Mouse (Mus musculus) MEL (cell line): ENCODE results near the gene Trem1.

Source experiments
- CHD2 ChIP-seq: IDR thresholded peaks from 2 replicates; pipeline ENCODE4 v1.6.1; 2011; ENCODE audit warnings: low read length, improper control_type of control experiment
- CTCF ChIP-seq, 3 experiments: IDR thresholded peaks in 2 of 3; conservative IDR thresholded peaks in 1 of 3; 2 replicates each; pipeline ENCODE4 v1.5.1; 2011 to 2012; ENCODE audit warnings: low read length in 3 of 3, low read depth in 2 of 3, mild to moderate bottlenecking in 2 of 3, improper control_type of control experiment in 1 of 3, inconsistent platforms in 1 of 3, mixed read lengths in 1 of 3, moderate library complexity in 1 of 3; ENCODE audit not compliant: control insufficient read depth in 1 of 3, insufficient read depth in 1 of 3, poor library complexity in 1 of 3, severe bottlenecking in 1 of 3
- ETS1 ChIP-seq: IDR thresholded peaks from 2 replicates; pipeline ENCODE4 v1.6.1; 2012; ENCODE audit warnings: low read depth, mild to moderate bottlenecking, inconsistent platforms, low read length, improper control_type of control experiment, moderate library complexity
- JUND ChIP-seq: IDR thresholded peaks from 2 replicates; pipeline ENCODE4 v1.6.1; 2011; ENCODE audit warnings: low read depth, mild to moderate bottlenecking, improper control_type of control experiment, low read length
- POLR2A ChIP-seq, 2 experiments: IDR thresholded peaks; 2 replicates each; pipeline ENCODE4 v1.6.1; 2011 to 2012; ENCODE audit warnings: low read length in 2 of 2, mild to moderate bottlenecking in 2 of 2, control low read depth in 1 of 2, improper control_type of control experiment in 1 of 2, low read depth in 1 of 2, moderate library complexity in 1 of 2; ENCODE audit not compliant: control insufficient read depth in 1 of 2, insufficient read depth in 1 of 2, poor library complexity in 1 of 2
- TCF12 ChIP-seq: IDR thresholded peaks from 2 replicates; pipeline ENCODE4 v1.6.1; 2014; ENCODE audit warnings: low read depth, mild to moderate bottlenecking, inconsistent platforms, low read length, improper control_type of control experiment, moderate library complexity

GRCm38 (mm10) chr17:48234550-48234949, 2.0 kb downstream of the Trem1 start:
- no peak for TF ChIP-seq TCF12
- TF ChIP-seq POLR2A (IDR thresholded peaks at IDR 0.05; ENCODE audit: control insufficient read depth in 1 of 2, insufficient read depth in 1 of 2, low read depth in 1 of 2, low read length in 2 of 2, poor library complexity in 1 of 2) = no peak
- TF ChIP-seq ETS1 = no peak
- no peak for TF ChIP-seq JUND
- TF ChIP-seq CTCF (IDR thresholded peaks at IDR 0.05 in 2 of 3, conservative IDR thresholded peaks at IDR 0.05 in 1 of 3; ENCODE audit: control insufficient read depth in 1 of 3, insufficient read depth in 1 of 3, low read depth in 2 of 3, low read length in 3 of 3, poor library complexity in 1 of 3, severe bottlenecking in 1 of 3) = no peak
- TF ChIP-seq CHD2 = no peak
